Mouse (Mus musculus) limb, embryonic 13.5 days (tissue): ENCODE results near the gene Fank1. TPM values are rescaled to one million over a fixed set of nuclear protein-coding genes. Genes with fewer than 3 reads are reported as not detected.

Experiments
- ATAC-seq: fragments of 200-750 bp; cut with Nextera tagmentation; 2 replicates; pipeline ENCODE4 v1.8.0; 2017; ENCODE audit warnings: low read depth, moderate number of reproducible peaks, moderate TSS enrichment; ENCODE audit not compliant: low FRiP score
- H3K27ac ChIP-seq: fragments of 300-500 bp; sonication (generic); 2 replicates; pipeline ENCODE4 v1.5.1; 2015; ENCODE audit warnings: inconsistent platforms, mild to moderate bottlenecking, moderate library complexity
- H3K27me3 ChIP-seq: fragments of 300-500 bp; sonication (generic); 2 replicates; pipeline ENCODE4 v1.6.1; 2015; ENCODE audit warnings: mild to moderate bottlenecking, inconsistent platforms
- H3K36me3 ChIP-seq: fragments of 300-500 bp; sonication (generic); 2 replicates; pipeline ENCODE4 v1.6.1; 2015; ENCODE audit warnings: inconsistent platforms, mild to moderate bottlenecking, moderate library complexity
- H3K4me1 ChIP-seq: fragments of 300-500 bp; sonication (generic); 2 replicates; pipeline ENCODE4 v1.6.1; 2015; ENCODE audit warnings: inconsistent platforms
- H3K4me2 ChIP-seq: fragments of 300-500 bp; sonication (generic); replicated peaks from 2 replicates; pipeline ENCODE4 v1.6.1; 2015; ENCODE audit warnings: inconsistent platforms, mild to moderate bottlenecking, moderate library complexity
- H3K4me3 ChIP-seq: fragments of 300-500 bp; sonication (generic); 2 replicates; pipeline ENCODE4 v1.5.1; 2015; ENCODE audit warnings: moderate library complexity, mild to moderate bottlenecking, inconsistent platforms
- H3K9ac ChIP-seq: fragments of 300-500 bp; sonication (generic); 2 replicates; pipeline ENCODE4 v1.6.1; 2015; ENCODE audit warnings: mild to moderate bottlenecking, inconsistent platforms
- H3K9me3 ChIP-seq: fragments of 300-500 bp; sonication (generic); 2 replicates; pipeline ENCODE4 v1.6.1; 2016; ENCODE audit warnings: inconsistent platforms
- WGBS: fragments of 180-500 bp; shearing (Covaris S2); methylation state at CpG from one replicate; pipeline ENCODE4 v1.1.7; 2015; 5-methylcytosine and 5-hydroxymethylcytosine counted together
- polyA plus RNA-seq: library from polyadenylated mRNA; unstranded; fragments of >200 nt; fragmentation: Nextera tagmentation; extraction: Ambion mirVana; gene quantifications from 2 replicates; pipeline ENCODE4 v1.2.1, GENCODE M21; 2015

Gene Fank1
- polyA plus RNA-seq, 1 experiment from 2014 or later = 0.17 TPM

GRCm38 (mm10) chr7:133799928-133800327 is 23.3 kb downstream of the Fank1 start:
- no peak overlapping the region for H3K4me3 ChIP-seq
- H3K36me3 ChIP-seq = no peaks in the 10 kb centered on the region
- H3K9ac ChIP-seq = no peak overlapping the region
- no peak for ATAC-seq
- H3K4me1 ChIP-seq = no peaks in the 10 kb centered on the region
- no peak overlapping the region for H3K4me2 ChIP-seq
- H3K27me3 ChIP-seq = no peaks in the 10 kb centered on the region
- H3K9me3 ChIP-seq = no peaks in the 10 kb centered on the region
- no peak overlapping the region for H3K27ac ChIP-seq
- 72% methylated on average over 5 of the region's 5 CpGs for WGBS

GRCm38 (mm10) chr7:133801823-133802222 is 25.2 kb downstream of the Fank1 start:
- H3K4me1 ChIP-seq = no peaks in the 10 kb centered on the region

GRCm38 (mm10) chr7:133805614-133806175 is 29.0 kb downstream of the Fank1 start:
- ATAC-seq = peak; percentile 75; the same call in 1 of the 2 replicates
- 59% methylated on average over 7 of the region's 7 CpGs for WGBS

More at GRCm38 (mm10) chr7:133801823-133802222, 25.2 kb downstream of the Fank1 start:
- 59% methylated on average over 6 of the region's 6 CpGs for WGBS
- no peak overlapping the region for H3K9ac ChIP-seq
- H3K36me3 ChIP-seq = no peaks in the 10 kb centered on the region
- H3K27me3 ChIP-seq = 0 out of 2 replicates have a peak, but pooled peaks cover 2% of the 10 kb centered on the region
- H3K4me2 ChIP-seq = no peak overlapping the region
- H3K9me3 ChIP-seq = no peaks in the 10 kb centered on the region
- H3K27ac ChIP-seq = no peak overlapping the region
- H3K4me3 ChIP-seq = no peak overlapping the region
- no peak for ATAC-seq

GRCm38 (mm10) chr7:133812927-133813326 is 36.3 kb downstream of the Fank1 start:
- H3K4me2 ChIP-seq = no peak overlapping the region
- 0 out of 2 replicates have a peak, but pooled peaks cover 3% of the 10 kb centered on the region for H3K9me3 ChIP-seq
- no peak overlapping the region for H3K4me3 ChIP-seq
- H3K9ac ChIP-seq = no peak overlapping the region
- no peaks in the 10 kb centered on the region for H3K4me1 ChIP-seq
- no peak for ATAC-seq
- H3K27me3 ChIP-seq = no peaks in the 10 kb centered on the region
- WGBS = 72% methylated on average over 7 of the region's 7 CpGs
- no peak overlapping the region for H3K27ac ChIP-seq
- H3K36me3 ChIP-seq = no peaks in the 10 kb centered on the region

More at GRCm38 (mm10) chr7:133805614-133806175, 29.0 kb downstream of the Fank1 start:
- no peak overlapping the region for H3K4me2 ChIP-seq
- H3K27ac ChIP-seq = no peak overlapping the region
- no peaks in the 10 kb centered on the region for H3K4me1 ChIP-seq
- H3K4me3 ChIP-seq = no peak overlapping the region
- 0 out of 2 replicates have a peak, but pooled peaks cover 2% of the 10 kb centered on the region for H3K27me3 ChIP-seq
- H3K9ac ChIP-seq = no peak overlapping the region
- no peaks in the 10 kb centered on the region for H3K36me3 ChIP-seq
- no peaks in the 10 kb centered on the region for H3K9me3 ChIP-seq

GRCm38 (mm10) chr7:133813331-133813730 is 36.7 kb downstream of the Fank1 start:
- whole genome bisulfite sequencing = 78% methylated on average over 4 of the region's 4 CpGs

GRCm38 (mm10) chr7:133823751-133824150 is 47.1 kb downstream of the Fank1 start:
- WGBS = 77% methylated on average over 6 of the region's 6 CpGs
- no peak overlapping the region for H3K27ac ChIP-seq
- H3K9ac ChIP-seq = no peak overlapping the region
- no peak for ATAC-seq
- no peaks in the 10 kb centered on the region for H3K4me1 ChIP-seq
- H3K4me2 ChIP-seq = no peak overlapping the region
- H3K27me3 ChIP-seq = no peaks in the 10 kb centered on the region
- no peak overlapping the region for H3K4me3 ChIP-seq
- no peaks in the 10 kb centered on the region for H3K36me3 ChIP-seq
- H3K9me3 ChIP-seq = no peaks in the 10 kb centered on the region

More at GRCm38 (mm10) chr7:133813331-133813730, 36.7 kb downstream of the Fank1 start:
- Histone ChIP-seq H3K9ac (no peak overlapping the region), H3K27ac (no peak overlapping the region), H3K4me1 (no peaks in the 10 kb centered on the region), H3K4me3 (no peak overlapping the region), H3K4me2 (no peak overlapping the region), H3K9me3 (0 out of 2 replicates have a peak, but pooled peaks cover 3% of the 10 kb centered on the region), H3K27me3 (no peaks in the 10 kb centered on the region), H3K36me3 (no peaks in the 10 kb centered on the region)
- no peak for ATAC-seq

- H3K36me3 ChIP-seq = no peaks in the 10 kb centered on the region
- H3K27me3 ChIP-seq = no peaks in the 10 kb centered on the region
- H3K9me3 ChIP-seq = no peaks in the 10 kb centered on the region
- H3K9ac ChIP-seq = no peak overlapping the region
- ATAC-seq = no peak
- peaks cover 1% of the 10 kb centered on the region; the same call in 1 of the 2 replicates for H3K4me1 ChIP-seq
- H3K4me2 ChIP-seq = no peak overlapping the region
- 92% methylated on average over 2 of the region's 2 CpGs for WGBS
- H3K27ac ChIP-seq = no peak overlapping the region
- no peak overlapping the region for H3K4me3 ChIP-seq
These were observed 47.9 kb downstream of the Fank1 start for GRCm38 (mm10) chr7:133824579-133824978.

GRCm38 (mm10) chr7:133828514-133828913 is 51.9 kb downstream of the Fank1 start:
- Histone ChIP-seq H3K9me3 (no peaks in the 10 kb centered on the region), H3K9ac (no peak overlapping the region), H3K4me3 (no peak overlapping the region), H3K4me1 (peaks cover 6% of the 10 kb centered on the region; the same call in 1 of the 2 replicates), H3K27ac (no peak overlapping the region), H3K27me3 (no peaks in the 10 kb centered on the region), H3K36me3 (no peaks in the 10 kb centered on the region), H3K4me2 (no peak overlapping the region)
- ATAC-seq = no peak
- WGBS = 71% methylated on average over 4 of the region's 4 CpGs

GRCm38 (mm10) chr7:133829579-133829978 is 52.9 kb downstream of the Fank1 start:
- Histone ChIP-seq H3K9ac (no peak overlapping the region), H3K4me1 (peaks cover 6% of the 10 kb centered on the region; the same call in 1 of the 2 replicates), H3K27me3 (no peaks in the 10 kb centered on the region), H3K9me3 (no peaks in the 10 kb centered on the region), H3K27ac (no peak overlapping the region), H3K36me3 (no peaks in the 10 kb centered on the region), H3K4me2 (no peak overlapping the region), H3K4me3 (no peak overlapping the region)
- 48% methylated on average over 7 of the region's 7 CpGs for WGBS
- no peak for ATAC-seq

GRCm38 (mm10) chr7:133839546-133839945 is 62.9 kb downstream of the Fank1 start:
- Histone ChIP-seq H3K27ac (no peak overlapping the region), H3K36me3 (no peaks in the 10 kb centered on the region), H3K4me2 (no peak overlapping the region), H3K9ac (no peak overlapping the region), H3K27me3 (no peaks in the 10 kb centered on the region), H3K4me1 (no peaks in the 10 kb centered on the region), H3K4me3 (no peak overlapping the region), H3K9me3 (no peaks in the 10 kb centered on the region)
- ATAC-seq = no peak
- 78% methylated on average over 4 of the region's 4 CpGs for WGBS

- 31% methylated on average over 6 of the region's 6 CpGs for WGBS
These were observed 65.4 kb downstream of the Fank1 start for GRCm38 (mm10) chr7:133842079-133842478.

GRCm38 (mm10) chr7:133847175-133847574 is 70.5 kb downstream of the Fank1 start:
- H3K4me2 ChIP-seq = no peak overlapping the region
- no peaks in the 10 kb centered on the region for H3K9me3 ChIP-seq
- no peaks in the 10 kb centered on the region for H3K27me3 ChIP-seq
- no peak overlapping the region for H3K9ac ChIP-seq
- no peak for ATAC-seq
- no peaks in the 10 kb centered on the region for H3K36me3 ChIP-seq
- no peak overlapping the region for H3K4me3 ChIP-seq
- 42% methylated on average over 1 of the region's 1 CpGs for WGBS
- peaks cover 4% of the 10 kb centered on the region for H3K4me1 ChIP-seq
- no peak overlapping the region for H3K27ac ChIP-seq

More at GRCm38 (mm10) chr7:133842079-133842478, 65.4 kb downstream of the Fank1 start:
- no peak overlapping the region for H3K9ac ChIP-seq
- ATAC-seq = no peak
- H3K9me3 ChIP-seq = no peaks in the 10 kb centered on the region
- H3K4me1 ChIP-seq = peaks cover 4% of the 10 kb centered on the region
- no peak overlapping the region for H3K4me3 ChIP-seq
- no peaks in the 10 kb centered on the region for H3K36me3 ChIP-seq
- H3K4me2 ChIP-seq = no peak overlapping the region
- no peaks in the 10 kb centered on the region for H3K27me3 ChIP-seq
- no peak overlapping the region for H3K27ac ChIP-seq

GRCm38 (mm10) chr7:133848180-133848579 is 71.5 kb downstream of the Fank1 start:
- no peak for ATAC-seq
- H3K9me3 ChIP-seq = no peaks in the 10 kb centered on the region
- H3K4me3 ChIP-seq = no peak overlapping the region
- no peaks in the 10 kb centered on the region for H3K27me3 ChIP-seq
- peaks cover 4% of the 10 kb centered on the region for H3K4me1 ChIP-seq
- no peak overlapping the region for H3K27ac ChIP-seq
- 67% methylated on average over 2 of the region's 2 CpGs for WGBS
- no peaks in the 10 kb centered on the region for H3K36me3 ChIP-seq
- no peak overlapping the region for H3K4me2 ChIP-seq
- no peak overlapping the region for H3K9ac ChIP-seq
